Mouse (Mus musculus): ENCODE measurements at regions not wholly inside any gene's neighbourhood (a gene's known extent, or its start where the extent isn't known, plus 50 kb on each side); places are given as distances from the start of the nearest gene placed in this dataset.
"Not testable (repeated sequence)": the region's sequence is repeated elsewhere in the genome, so short reads cannot be mapped to it uniquely, and the experiment has no call there.

- H3K4me1 ChIP-seq (ENCODE audit: control insufficient read depth, insufficient read depth, low read length): no peaks in the 10 kb centered on the region
- TF ChIP-seq CTCF (IDR thresholded peaks at IDR 0.05; ENCODE audit: control insufficient read depth, insufficient read depth, low read length) (no peak), POLR2A (IDR thresholded peaks at IDR 0.05; ENCODE audit: borderline replicate concordance, control insufficient read depth, low read depth, low read length) (no peak)
- H3K4me3 ChIP-seq (replicated peaks; ENCODE audit: control insufficient read depth, low read depth, low read length): no peak overlapping the region
- H3K27ac ChIP-seq (ENCODE audit: control insufficient read depth, insufficient read depth, low read depth, low read length, poor library complexity): no peak overlapping the region
- 67% methylated on average over 9 of the region's 9 CpGs for WGBS
These were observed 145.7 kb upstream of the Fer start for GRCm38 (mm10) chr17:63717051-63717578.

- H3K27ac ChIP-seq (ENCODE audit: control insufficient read depth, insufficient read depth, low read depth, low read length, poor library complexity): no peak overlapping the region
- no peak for TF ChIP-seq CTCF (IDR thresholded peaks at IDR 0.05; ENCODE audit: control insufficient read depth, insufficient read depth, low read length)
- no peak for TF ChIP-seq POLR2A (IDR thresholded peaks at IDR 0.05; ENCODE audit: borderline replicate concordance, control insufficient read depth, low read depth, low read length)
- 84% methylated on average over 16 of the region's 16 CpGs for WGBS
- no peaks in the 10 kb centered on the region for H3K4me1 ChIP-seq (ENCODE audit: control insufficient read depth, insufficient read depth, low read length)
- no peak overlapping the region for H3K4me3 ChIP-seq (replicated peaks; ENCODE audit: control insufficient read depth, low read depth, low read length)
These were observed 143.7 kb upstream of the Fer start for GRCm38 (mm10) chr17:63718972-63719715.

DNA sequence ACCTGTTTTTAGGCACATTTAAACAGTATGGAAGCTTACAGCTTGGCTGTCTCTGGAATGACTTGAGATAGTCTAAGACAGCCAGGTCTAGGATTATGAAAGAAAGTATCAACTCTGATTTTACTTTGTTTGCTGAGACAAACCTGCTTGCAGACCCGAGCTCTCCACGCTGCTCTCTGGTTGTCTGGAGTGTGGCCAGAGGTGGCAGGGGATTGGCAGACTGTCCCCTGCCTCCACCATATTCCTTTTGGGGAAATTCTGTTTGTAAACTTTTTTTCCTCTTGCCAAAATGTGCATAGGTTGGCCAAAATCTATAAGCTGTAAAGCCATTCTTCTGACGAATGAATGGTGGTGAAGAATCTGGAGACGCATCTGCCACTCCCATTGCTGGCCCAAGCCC, 143.1 kb upstream of the Fer start:
- Histone ChIP-seq H3K4me3 (replicated peaks; ENCODE audit: control insufficient read depth, low read depth, low read length) (no peak overlapping the region), H3K4me1 (ENCODE audit: control insufficient read depth, insufficient read depth, low read length) (no peaks in the 10 kb centered on the region), H3K27ac (ENCODE audit: control insufficient read depth, insufficient read depth, low read depth, low read length, poor library complexity) (no peak overlapping the region)
- no peak for TF ChIP-seq CTCF (IDR thresholded peaks at IDR 0.05; ENCODE audit: control insufficient read depth, insufficient read depth, low read length)
- no peak for TF ChIP-seq POLR2A (IDR thresholded peaks at IDR 0.05; ENCODE audit: borderline replicate concordance, control insufficient read depth, low read depth, low read length)
- WGBS: 80% methylated on average over 4 of the region's 4 CpGs

- H3K4me1 ChIP-seq (ENCODE audit: control insufficient read depth, insufficient read depth, low read length): no peaks in the 10 kb centered on the region
- H3K27ac ChIP-seq (ENCODE audit: control insufficient read depth, insufficient read depth, low read depth, low read length, poor library complexity): no peak overlapping the region
- H3K4me3 ChIP-seq (replicated peaks; ENCODE audit: control insufficient read depth, low read depth, low read length): no peak overlapping the region
- WGBS: 28% methylated on average over 4 of the region's 4 CpGs
- TF ChIP-seq CTCF (IDR thresholded peaks at IDR 0.05; ENCODE audit: control insufficient read depth, insufficient read depth, low read length) (no peak), POLR2A (IDR thresholded peaks at IDR 0.05; ENCODE audit: borderline replicate concordance, control insufficient read depth, low read depth, low read length) (no peak)
These were observed 142.0 kb upstream of the Fer start for GRCm38 (mm10) chr17:63720883-63721282.

GRCm38 (mm10) chr17:63722434-63723004, 140.3 kb upstream of the Fer start:
- Histone ChIP-seq H3K4me3 (replicated peaks; ENCODE audit: control insufficient read depth, low read depth, low read length) (no peak overlapping the region), H3K27ac (ENCODE audit: control insufficient read depth, insufficient read depth, low read depth, low read length, poor library complexity) (no peak overlapping the region), H3K4me1 (ENCODE audit: control insufficient read depth, insufficient read depth, low read length) (no peaks in the 10 kb centered on the region)
- 74% methylated on average over 12 of the region's 12 CpGs for WGBS
- no peak for TF ChIP-seq POLR2A (IDR thresholded peaks at IDR 0.05; ENCODE audit: borderline replicate concordance, control insufficient read depth, low read depth, low read length)

GRCm38 (mm10) chr17:63738206-63738605, 124.7 kb upstream of the Fer start:
- WGBS: 84% methylated on average over 1 of the region's 1 CpGs
- H3K27ac ChIP-seq (ENCODE audit: control insufficient read depth, insufficient read depth, low read depth, low read length, poor library complexity): no peak overlapping the region
- no peaks in the 10 kb centered on the region for H3K4me1 ChIP-seq (ENCODE audit: control insufficient read depth, insufficient read depth, low read length)
- no peak overlapping the region for H3K4me3 ChIP-seq (replicated peaks; ENCODE audit: control insufficient read depth, low read depth, low read length)
- TF ChIP-seq POLR2A (IDR thresholded peaks at IDR 0.05; ENCODE audit: borderline replicate concordance, control insufficient read depth, low read depth, low read length) (no peak), CTCF (IDR thresholded peaks at IDR 0.05; ENCODE audit: control insufficient read depth, insufficient read depth, low read length) (no peak)

- H3K4me1 ChIP-seq (ENCODE audit: control insufficient read depth, insufficient read depth, low read length): no peaks in the 10 kb centered on the region
- 16% methylated on average over 2 of the region's 2 CpGs for WGBS
- no peak overlapping the region for H3K4me3 ChIP-seq (replicated peaks; ENCODE audit: control insufficient read depth, low read depth, low read length)
- no peak overlapping the region for H3K27ac ChIP-seq (ENCODE audit: control insufficient read depth, insufficient read depth, low read depth, low read length, poor library complexity)
- TF ChIP-seq POLR2A (IDR thresholded peaks at IDR 0.05; ENCODE audit: borderline replicate concordance, control insufficient read depth, low read depth, low read length) (no peak), CTCF (IDR thresholded peaks at IDR 0.05; ENCODE audit: control insufficient read depth, insufficient read depth, low read length) (no peak)
These were observed 123.2 kb upstream of the Fer start for GRCm38 (mm10) chr17:63739710-63740109.

DNA sequence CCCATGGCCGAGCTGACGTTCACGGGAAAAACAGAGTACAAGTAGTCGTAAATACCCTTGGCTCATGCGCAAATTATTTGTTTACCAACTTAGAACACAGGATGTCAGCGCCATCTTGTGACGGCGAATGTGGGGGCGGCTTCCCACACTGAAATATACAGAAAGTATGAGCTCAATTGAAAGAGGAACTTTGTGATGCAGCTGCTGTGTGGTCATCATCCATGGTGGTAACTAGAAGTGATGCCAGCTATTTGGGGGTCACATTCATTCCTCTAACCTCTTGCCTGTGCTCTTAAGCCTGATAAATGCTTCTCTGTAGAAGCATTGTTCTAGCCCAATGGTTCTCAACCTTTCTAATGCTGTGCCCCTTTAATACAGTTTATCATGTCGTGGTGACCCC, 113.6 kb upstream of the Fer start:
- H3K27ac ChIP-seq (ENCODE audit: control insufficient read depth, insufficient read depth, low read depth, low read length, poor library complexity); H3K4me1 ChIP-seq (ENCODE audit: control insufficient read depth, insufficient read depth, low read length); H3K4me3 ChIP-seq (replicated peaks; ENCODE audit: control insufficient read depth, low read depth, low read length): not testable (repeated sequence)
- 85% methylated on average over 7 of the region's 10 CpGs for WGBS

Measured in bone marrow, adult 2 months (tissue).